Mouse (Mus musculus) embryonic facial prominence, embryonic 13.5 days (tissue): ENCODE data around the gene Avpr2. TPM values are rescaled to one million over a fixed set of nuclear protein-coding genes. Genes with fewer than 3 reads are reported as not detected.
A peak's percentile ranks its signal among the peaks of the same experiment; 100 is the strongest.

Experiments
- ATAC-seq: fragments of 200-750 bp; cut with Nextera tagmentation; 2 replicates; pipeline ENCODE4 v1.8.0; 2017; ENCODE audit warnings: low read depth; ENCODE audit not compliant: insufficient number of reproducible peaks, insufficient read depth, low FRiP score, low TSS enrichment
- H3K27ac ChIP-seq: fragments of 300-500 bp; sonication (generic); 2 replicates; pipeline ENCODE4 v1.5.1; 2015; ENCODE audit warnings: moderate library complexity, mild to moderate bottlenecking, inconsistent platforms
- H3K27me3 ChIP-seq: fragments of 300-500 bp; sonication (generic); 2 replicates; pipeline ENCODE4 v1.6.1; 2015; ENCODE audit warnings: mild to moderate bottlenecking, inconsistent platforms
- H3K36me3 ChIP-seq: fragments of 300-500 bp; sonication (generic); 2 replicates; pipeline ENCODE4 v1.6.1; 2015; ENCODE audit warnings: mild to moderate bottlenecking, inconsistent platforms
- H3K4me1 ChIP-seq: fragments of 300-500 bp; sonication (generic); 2 replicates; pipeline ENCODE4 v1.6.1; 2015; ENCODE audit warnings: inconsistent platforms
- H3K4me2 ChIP-seq: fragments of 300-500 bp; sonication (generic); 2 replicates; pipeline ENCODE4 v1.6.1; 2015; ENCODE audit warnings: moderate library complexity, mild to moderate bottlenecking, inconsistent platforms
- H3K4me3 ChIP-seq: fragments of 300-500 bp; sonication (generic); 2 replicates; pipeline ENCODE4 v1.5.1; 2015; ENCODE audit warnings: mild to moderate bottlenecking, inconsistent platforms
- H3K9ac ChIP-seq: fragments of 300-500 bp; sonication (generic); 2 replicates; pipeline ENCODE4 v1.6.1; 2015; ENCODE audit warnings: mild to moderate bottlenecking, inconsistent platforms
- H3K9me3 ChIP-seq: fragments of 300-500 bp; sonication (generic); 2 replicates; pipeline ENCODE4 v1.6.1; 2016; ENCODE audit warnings: inconsistent platforms
- WGBS: fragments of 180-500 bp; shearing (Covaris S2); methylation state at CpG from one replicate; pipeline ENCODE4 v1.1.7; 2015; ENCODE audit warnings: mixed read lengths; 5-methylcytosine and 5-hydroxymethylcytosine counted together
- polyA plus RNA-seq: library from polyadenylated mRNA; unstranded; fragments of >200 nt; fragmentation: Nextera tagmentation; extraction: Ambion mirVana; gene quantifications from 2 replicates; pipeline ENCODE4 v1.2.1, GENCODE M21; 2015

Gene Avpr2
- polyA plus RNA-seq, 1 experiment from 2014 or later: 0.07 TPM

GRCm38 (mm10) chrX:73916945-73917344, 25.0 kb downstream of the Avpr2 start:
- Histone ChIP-seq H3K9ac (no peak overlapping the region), H3K27ac (no peak overlapping the region), H3K9me3 (no peaks in the 10 kb centered on the region), H3K4me1 (no peaks in the 10 kb centered on the region), H3K27me3 (no peaks in the 10 kb centered on the region), H3K36me3 (peaks cover 18% of the 10 kb centered on the region), H3K4me2 (no peak overlapping the region), H3K4me3 (no peak overlapping the region)
- ATAC-seq: no peak
- 81% methylated on average over 8 of the region's 8 CpGs for WGBS

DNA sequence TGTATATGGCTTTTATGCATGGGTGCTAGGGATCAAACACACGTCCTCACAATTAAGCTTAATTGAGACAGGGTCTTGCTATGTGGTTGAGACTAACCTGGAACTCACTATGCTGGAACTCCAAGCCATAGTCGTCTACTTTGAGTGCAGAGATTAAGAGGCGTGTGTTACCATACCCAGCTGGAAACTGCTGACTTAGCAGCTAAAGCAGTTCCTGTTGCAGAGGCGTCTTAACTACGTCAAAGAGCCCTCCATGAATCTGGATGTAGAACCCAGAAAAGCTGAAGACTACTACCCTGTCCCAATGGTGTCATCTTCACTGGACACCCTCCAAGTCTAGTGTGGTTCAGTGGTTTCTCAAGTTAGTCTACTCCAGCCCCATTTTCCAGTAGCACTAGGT, 26.7 kb downstream of the Avpr2 start:
- Histone ChIP-seq H3K27ac (no peak overlapping the region), H3K4me1 (no peaks in the 10 kb centered on the region), H3K27me3 (no peaks in the 10 kb centered on the region), H3K36me3 (peaks cover 18% of the 10 kb centered on the region), H3K9me3 (no peaks in the 10 kb centered on the region), H3K4me3 (no peak overlapping the region), H3K9ac (no peak overlapping the region), H3K4me2 (no peak overlapping the region)
- no peak for ATAC-seq
- 81% methylated on average over 5 of the region's 5 CpGs for WGBS

DNA sequence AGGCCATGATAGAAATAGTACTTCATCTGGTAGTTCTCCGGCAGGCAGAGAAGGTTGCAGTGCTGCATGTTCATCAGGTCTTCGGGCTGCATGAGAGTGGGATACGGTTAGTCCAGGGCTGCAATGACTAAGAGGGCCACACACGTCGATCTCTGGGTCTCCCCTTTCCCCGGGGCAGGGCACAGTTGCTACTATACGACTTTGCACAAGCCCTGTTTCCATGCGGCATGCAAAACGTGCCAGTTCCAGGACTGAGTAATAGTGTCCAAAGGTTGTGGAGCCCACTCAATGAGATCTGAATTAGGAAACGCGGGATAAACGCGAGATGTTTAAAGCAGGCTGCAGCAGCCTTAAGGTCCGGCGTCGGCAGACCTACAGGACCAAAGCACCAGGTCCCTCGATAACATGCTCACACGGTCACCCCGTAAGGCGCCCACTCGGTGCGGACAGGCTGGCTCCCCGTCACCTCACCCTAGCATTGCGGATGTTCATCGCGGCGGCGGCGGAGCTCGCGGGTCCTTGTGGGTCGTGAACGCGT, 29.5 kb downstream of the Avpr2 start:
- H3K36me3 ChIP-seq: peaks cover 18% of the 10 kb centered on the region
- H3K27ac ChIP-seq: peak overlapping the region; percentile 76
- WGBS: 30% methylated on average over 34 of the region's 34 CpGs
- H3K4me1 ChIP-seq: no peaks in the 10 kb centered on the region
- no peaks in the 10 kb centered on the region for H3K27me3 ChIP-seq
- peak overlapping the region; percentile 80 for H3K9ac ChIP-seq
- peak overlapping the region; percentile 56 for H3K4me3 ChIP-seq
- H3K9me3 ChIP-seq: no peaks in the 10 kb centered on the region
- H3K4me2 ChIP-seq: peak overlapping the region; percentile 73
- ATAC-seq: no peak

DNA sequence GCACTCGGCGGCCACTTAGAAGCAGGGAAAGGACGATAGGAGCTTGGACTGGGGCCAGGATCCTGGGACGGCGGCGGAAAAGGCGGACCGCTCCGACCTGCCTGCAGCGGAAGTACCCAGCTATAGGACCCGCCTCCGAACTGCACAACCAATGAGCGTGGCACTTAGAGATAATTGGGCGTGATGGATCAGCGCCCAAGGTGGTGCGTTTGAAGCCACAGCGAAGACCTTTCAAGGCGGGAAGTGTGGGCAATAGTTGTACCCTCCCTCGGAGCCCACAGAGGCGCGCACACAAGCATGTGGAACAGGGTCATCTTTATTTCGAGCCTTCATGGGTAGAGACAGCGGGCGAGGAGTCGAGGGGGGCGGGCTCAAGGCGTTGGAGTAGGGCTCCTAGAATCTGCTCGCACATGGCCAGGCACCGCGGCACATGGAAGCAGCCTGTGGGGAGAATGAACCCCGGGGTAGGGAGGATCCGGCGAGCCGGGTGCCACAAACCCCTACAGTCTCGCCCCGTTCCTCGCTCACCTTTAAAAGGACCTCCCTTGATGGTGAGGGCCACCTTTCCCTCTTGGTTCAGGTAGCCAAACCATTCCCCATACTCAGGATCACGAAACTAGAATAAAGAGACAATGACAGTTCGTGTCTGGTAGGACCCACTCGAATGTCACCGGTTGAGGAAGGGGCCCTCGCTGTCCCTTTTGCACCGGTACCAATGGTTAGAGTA, 30.1 kb downstream of the Avpr2 start, which contains the start of the genes Arhgap4 and Naa10:
Gene Arhgap4, minus strand, starts transcription at position 48 of the 727 bp plus-strand sequence.
Gene Naa10, minus strand, starts transcription at position 122 of the 727 bp plus-strand sequence.
- peak; percentile 95 for ATAC-seq
- H3K9me3 ChIP-seq: no peaks in the 10 kb centered on the region
- H3K4me1 ChIP-seq: no peaks in the 10 kb centered on the region
- 22% methylated on average over 43 of the region's 43 CpGs for WGBS
- H3K27me3 ChIP-seq: no peaks in the 10 kb centered on the region
- peaks cover 18% of the 10 kb centered on the region for H3K36me3 ChIP-seq
- H3K4me3 ChIP-seq: peak within 1 kb of the TSS; percentile 56
- peak within 1 kb of the TSS; percentile 76 for H3K27ac ChIP-seq
- H3K9ac ChIP-seq: peak within 1 kb of the TSS; percentile 80
- H3K4me2 ChIP-seq: peak within 1 kb of the TSS; percentile 73

DNA sequence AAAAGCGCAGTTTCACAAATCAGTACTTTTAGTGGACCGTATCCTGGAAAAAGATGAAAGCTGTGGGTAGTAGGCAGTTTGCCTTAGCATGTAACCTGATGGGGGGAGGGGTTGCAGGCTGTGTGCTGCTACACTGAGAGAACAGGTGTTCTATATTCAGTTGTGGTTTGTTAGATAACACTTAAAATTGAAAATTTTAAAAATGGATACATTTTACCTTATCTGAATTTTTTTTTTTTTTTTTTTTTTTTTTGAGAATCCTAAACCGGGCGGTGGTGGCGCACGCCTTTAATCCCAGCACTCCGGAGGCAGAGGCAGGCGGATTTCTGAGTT, 30.6 kb downstream of the Avpr2 start:
- 0 out of 2 replicates have a peak overlapping the region, but pooled peaks have one; percentile 75 for H3K27ac ChIP-seq
- H3K36me3 ChIP-seq: peaks cover 13% of the 10 kb centered on the region
- no peaks in the 10 kb centered on the region for H3K9me3 ChIP-seq
- no peak for ATAC-seq
- H3K4me1 ChIP-seq: no peaks in the 10 kb centered on the region
- no peaks in the 10 kb centered on the region for H3K27me3 ChIP-seq
- 77% methylated on average over 8 of the region's 8 CpGs for WGBS
- peak overlapping the region; percentile 80 for H3K9ac ChIP-seq
- peak overlapping the region; percentile 73 for H3K4me2 ChIP-seq
- H3K4me3 ChIP-seq: peak overlapping the region; percentile 56

- H3K27me3 ChIP-seq: no peaks in the 10 kb centered on the region; the same call in 1 of the 2 replicates
- ATAC-seq: peak; percentile 62; the same call in 1 of the 2 replicates
- no peaks in the 10 kb centered on the region for H3K36me3 ChIP-seq
- peak within 1 kb of the TSS; percentile 31 for H3K4me3 ChIP-seq
- no peaks in the 10 kb centered on the region for H3K4me1 ChIP-seq
- H3K4me2 ChIP-seq: peak within 1 kb of the TSS; percentile 48
- H3K27ac ChIP-seq: no peak within 1 kb of the TSS
- 38% methylated on average over 17 of the region's 17 CpGs for WGBS
- H3K9me3 ChIP-seq: no peaks in the 10 kb centered on the region
- H3K9ac ChIP-seq: no peak within 1 kb of the TSS
These were observed 38.6 kb downstream of the Avpr2 start, which contains the start of gene Renbp for GRCm38 (mm10) chrX:73930402-73931062. Renbp (minus strand) TSS chrX:73930850.

DNA sequence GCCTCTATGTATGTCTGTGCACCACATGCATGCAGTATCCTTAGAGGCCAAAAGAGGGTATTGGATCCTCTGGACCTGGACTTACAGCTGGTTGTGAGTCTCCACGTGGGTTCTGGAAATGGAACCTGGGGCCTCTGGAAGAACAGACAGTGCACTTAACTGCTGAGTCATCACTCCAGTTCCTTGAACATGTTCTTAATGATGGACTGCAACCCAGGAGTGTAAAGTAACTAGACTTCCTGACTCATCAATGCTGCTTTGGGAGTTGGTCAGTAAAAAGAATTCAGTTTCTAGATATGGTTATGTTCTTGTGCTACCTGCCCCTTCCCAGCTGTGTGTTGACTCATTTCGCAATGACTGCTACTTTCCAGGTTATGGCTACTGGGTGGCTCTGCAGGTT, 40.0 kb downstream of the Avpr2 start:
- WGBS: 81% methylated on average over 2 of the region's 2 CpGs
- Histone ChIP-seq H3K4me1 (no peaks in the 10 kb centered on the region), H3K4me3 (no peak overlapping the region), H3K27me3 (no peaks in the 10 kb centered on the region; the same call in 1 of the 2 replicates), H3K27ac (no peak overlapping the region), H3K36me3 (no peaks in the 10 kb centered on the region), H3K9ac (no peak overlapping the region), H3K4me2 (no peak overlapping the region), H3K9me3 (no peaks in the 10 kb centered on the region)
- no peak for ATAC-seq

GRCm38 (mm10) chrX:73941860-73942259, 50.0 kb downstream of the Avpr2 start:
- no peaks in the 10 kb centered on the region for H3K27me3 ChIP-seq
- 76% methylated on average over 2 of the region's 2 CpGs for WGBS
- no peaks in the 10 kb centered on the region for H3K4me1 ChIP-seq
- ATAC-seq: no peak
- H3K9me3 ChIP-seq: no peaks in the 10 kb centered on the region
- no peak overlapping the region for H3K9ac ChIP-seq
- H3K4me2 ChIP-seq: no peak overlapping the region
- H3K36me3 ChIP-seq: peaks cover 51% of the 10 kb centered on the region
- H3K27ac ChIP-seq: no peak overlapping the region
- H3K4me3 ChIP-seq: no peak overlapping the region

DNA sequence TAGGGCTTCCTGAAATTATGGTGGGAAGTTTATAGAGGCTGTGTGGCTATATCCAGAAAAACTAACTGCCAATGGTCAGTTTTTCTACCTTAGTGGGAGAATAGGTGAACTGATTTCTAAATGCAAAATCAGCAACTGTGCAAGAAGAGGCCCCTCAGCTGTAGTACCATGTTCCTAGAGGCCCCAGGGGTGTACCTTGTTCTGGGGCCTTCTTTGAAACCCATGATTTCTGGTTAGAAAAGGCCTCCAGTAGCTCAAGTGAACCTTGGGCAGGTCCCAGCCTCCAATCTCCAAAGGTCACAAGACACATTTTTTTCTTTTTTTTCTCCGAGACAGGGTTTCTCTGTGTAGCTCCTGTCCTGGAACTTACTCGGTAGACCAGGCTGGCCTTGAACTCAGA, 50.4 kb downstream of the Avpr2 start:
- 79% methylated on average over 2 of the region's 2 CpGs for WGBS
- H3K4me3 ChIP-seq: no peak overlapping the region
- no peak overlapping the region for H3K9ac ChIP-seq
- H3K27ac ChIP-seq: no peak overlapping the region
- no peaks in the 10 kb centered on the region for H3K4me1 ChIP-seq
- ATAC-seq: no peak
- no peaks in the 10 kb centered on the region for H3K27me3 ChIP-seq
- no peaks in the 10 kb centered on the region for H3K9me3 ChIP-seq
- no peak overlapping the region for H3K4me2 ChIP-seq
- H3K36me3 ChIP-seq: peaks cover 56% of the 10 kb centered on the region
